Mouse (Mus musculus) forebrain, embryonic 11.5 days (tissue): ENCODE results near the gene Sall1. TPM values are rescaled to one million over a fixed set of nuclear protein-coding genes. Genes with fewer than 3 reads are reported as not detected.
A peak's percentile ranks its signal among the peaks of the same experiment; 100 is the strongest.

Experiments used
- ATAC-seq: fragments of 200-750 bp; cut with Nextera tagmentation; replicated peaks from 2 replicates; pipeline ENCODE4 v1.8.0; 2017; ENCODE audit warnings: moderate TSS enrichment; ENCODE audit not compliant: low FRiP score
- DNase-seq: peaks from one replicate; pipeline ENCODE4 v3.0.0-alpha.2; 2017; ENCODE audit warnings: low spot score
- H3K27ac ChIP-seq: fragments of 300-500 bp; sonication (generic); 2 replicates; pipeline ENCODE4 v1.5.1; 2014; ENCODE audit warnings: low read depth, low read length
- H3K27me3 ChIP-seq: fragments of 300-500 bp; sonication (generic); 2 replicates; pipeline ENCODE4 v1.6.1; 2014; ENCODE audit warnings: mild to moderate bottlenecking, low read length, mixed read lengths; ENCODE audit not compliant: control insufficient read depth, insufficient read depth
- H3K36me3 ChIP-seq: fragments of 300-500 bp; sonication (generic); 2 replicates; pipeline ENCODE4 v1.6.1; 2014; ENCODE audit warnings: mild to moderate bottlenecking, low read length, moderate library complexity, mixed read lengths; ENCODE audit not compliant: control insufficient read depth, insufficient read depth
- H3K4me1 ChIP-seq: fragments of 300-500 bp; sonication (generic); replicated peaks from 2 replicates; pipeline ENCODE4 v1.6.1; 2014; ENCODE audit warnings: low read length, mixed read lengths; ENCODE audit not compliant: control insufficient read depth, insufficient read depth
- H3K4me2 ChIP-seq: fragments of 300-500 bp; sonication (generic); 2 replicates; pipeline ENCODE4 v1.6.1; 2014; ENCODE audit warnings: low read depth, mild to moderate bottlenecking, low read length, moderate library complexity, mixed read lengths; ENCODE audit not compliant: severe bottlenecking
- H3K4me3 ChIP-seq: fragments of 300-500 bp; sonication (generic); 2 replicates; pipeline ENCODE4 v1.5.1; 2014; ENCODE audit warnings: low read depth, low read length
- H3K9ac ChIP-seq: fragments of 300-500 bp; sonication (generic); 2 replicates; pipeline ENCODE4 v1.6.1; 2014; ENCODE audit warnings: low read length
- H3K9me3 ChIP-seq: fragments of 300-500 bp; sonication (generic); 2 replicates; pipeline ENCODE4 v1.6.1; 2016; ENCODE audit warnings: low read length, mixed read lengths; ENCODE audit not compliant: control insufficient read depth
- WGBS: fragments of 180-500 bp; shearing (Covaris S2); extraction: QIAGEN DNeasy Blood & Tissue Kit; methylation state at CpG from one replicate; pipeline ENCODE4 v1.1.7; 2014; 5-methylcytosine and 5-hydroxymethylcytosine counted together
- polyA plus RNA-seq: library from polyadenylated mRNA; unstranded; fragments of >200 nt; fragmentation: Nextera tagmentation; extraction: Ambion mirVana; gene quantifications from 2 replicates; pipeline ENCODE4 v1.2.1, GENCODE M21; 2014

Gene Sall1
- polyA plus RNA-seq, 1 experiment from 2014 or later: 32.9 TPM

- Histone ChIP-seq H3K36me3 (no peaks in the 10 kb centered on the region), H3K27ac (peak overlapping the region; percentile 99), H3K27me3 (peaks cover 16% of the 10 kb centered on the region), H3K9ac (peak overlapping the region; percentile 100), H3K4me3 (peak overlapping the region; percentile 91), H3K4me2 (peak overlapping the region; percentile 75), H3K9me3 (no peaks in the 10 kb centered on the region), H3K4me1 (peaks cover 18% of the 10 kb centered on the region)
- peak; percentile 78 for DNase-seq
- under 1% methylated on average over 35 of the region's 35 CpGs for WGBS
- no peak for ATAC-seq
Measured at GRCm38 (mm10) chr8:89042118-89042460, 1.9 kb downstream of the Sall1 start.

- H3K36me3 ChIP-seq: no peaks in the 10 kb centered on the region
- H3K9ac ChIP-seq: peak overlapping the region; percentile 100
- peaks cover 11% of the 10 kb centered on the region for H3K27me3 ChIP-seq
- H3K4me3 ChIP-seq: peak overlapping the region; percentile 91
- no peaks in the 10 kb centered on the region for H3K9me3 ChIP-seq
- peak overlapping the region; percentile 75 for H3K4me2 ChIP-seq
- ATAC-seq: no peak
- H3K4me1 ChIP-seq: peaks cover 19% of the 10 kb centered on the region
- H3K27ac ChIP-seq: peak overlapping the region; percentile 99
- peak; percentile 79 for DNase-seq
- WGBS: under 1% methylated on average over 55 of the region's 55 CpGs
Measured at GRCm38 (mm10) chr8:89041421-89042117, 2.4 kb downstream of the Sall1 start.

GRCm38 (mm10) chr8:89040751-89041420, 3.1 kb downstream of the Sall1 start:
- Histone ChIP-seq H3K27me3 (peaks cover 8% of the 10 kb centered on the region; the same call in 1 of the 2 replicates), H3K36me3 (no peaks in the 10 kb centered on the region), H3K9ac (peak overlapping the region; percentile 100), H3K9me3 (no peaks in the 10 kb centered on the region), H3K27ac (peak overlapping the region; percentile 99), H3K4me2 (peak overlapping the region; percentile 75), H3K4me3 (peak overlapping the region; percentile 91), H3K4me1 (peaks cover 14% of the 10 kb centered on the region; the same call in 1 of the 2 replicates)
- DNase-seq (peak; percentile 72), ATAC-seq (no peak)
- under 1% methylated on average over 40 of the region's 40 CpGs for WGBS

- no peak for DNase-seq
- peak overlapping the region; percentile 75 for H3K4me2 ChIP-seq
- peaks cover 6% of the 10 kb centered on the region; the same call in 1 of the 2 replicates for H3K27me3 ChIP-seq
Measured at GRCm38 (mm10) chr8:89039890-89040289, 4.1 kb downstream of the Sall1 start.

GRCm38 (mm10) chr8:89038920-89039319, 5.0 kb downstream of the Sall1 start:
- H3K36me3 ChIP-seq: no peaks in the 10 kb centered on the region
- peaks cover 11% of the 10 kb centered on the region; the same call in 1 of the 2 replicates for H3K4me1 ChIP-seq
- 38% methylated on average over 4 of the region's 4 CpGs for WGBS
- H3K4me2 ChIP-seq: peak overlapping the region; percentile 75
- no peaks in the 10 kb centered on the region for H3K9me3 ChIP-seq
- H3K27me3 ChIP-seq: peaks cover 4% of the 10 kb centered on the region; the same call in 1 of the 2 replicates
- DNase-seq (no peak), ATAC-seq (no peak)
- peak overlapping the region; percentile 37; the same call in 1 of the 2 replicates for H3K9ac ChIP-seq
- H3K4me3 ChIP-seq: peak overlapping the region; percentile 91
- H3K27ac ChIP-seq: no peak overlapping the region

More at GRCm38 (mm10) chr8:89039890-89040289, 4.1 kb downstream of the Sall1 start:
- Histone ChIP-seq H3K27ac (0 out of 2 replicates have a peak overlapping the region, but pooled peaks have one; percentile 37), H3K4me3 (peak overlapping the region; percentile 91), H3K9me3 (no peaks in the 10 kb centered on the region), H3K36me3 (no peaks in the 10 kb centered on the region), H3K4me1 (peaks cover 11% of the 10 kb centered on the region; the same call in 1 of the 2 replicates), H3K9ac (peak overlapping the region; percentile 100)
- 5% methylated on average over 6 of the region's 6 CpGs for WGBS
- no peak for ATAC-seq

GRCm38 (mm10) chr8:89037536-89038236, 6.3 kb downstream of the Sall1 start:
- ATAC-seq: no peak
- WGBS: 6% methylated on average over 9 of the region's 9 CpGs

GRCm38 (mm10) chr8:89032412-89032811, 11.6 kb downstream of the Sall1 start:
- no peaks in the 10 kb centered on the region for H3K9me3 ChIP-seq
- no peak overlapping the region for H3K4me3 ChIP-seq
- no peak overlapping the region for H3K27ac ChIP-seq
- H3K4me2 ChIP-seq: no peak overlapping the region
- H3K4me1 ChIP-seq: peaks cover 3% of the 10 kb centered on the region; the same call in 1 of the 2 replicates
- WGBS: 94% methylated on average over 13 of the region's 13 CpGs
- no peaks in the 10 kb centered on the region for H3K27me3 ChIP-seq
- no peak for ATAC-seq
- H3K36me3 ChIP-seq: peaks cover 9% of the 10 kb centered on the region
- H3K9ac ChIP-seq: no peak overlapping the region
- peak; percentile 40 for DNase-seq

More at GRCm38 (mm10) chr8:89037536-89038236, 6.3 kb downstream of the Sall1 start:
- peak overlapping the region; percentile 8; the same call in 1 of the 2 replicates for H3K27ac ChIP-seq
- peak overlapping the region; percentile 28 for H3K4me3 ChIP-seq
- peaks cover 11% of the 10 kb centered on the region; the same call in 1 of the 2 replicates for H3K4me1 ChIP-seq
- H3K36me3 ChIP-seq: no peaks in the 10 kb centered on the region; the same call in 1 of the 2 replicates
- H3K27me3 ChIP-seq: no peaks in the 10 kb centered on the region
- DNase-seq: no peak
- H3K9ac ChIP-seq: peak overlapping the region; percentile 63
- peak overlapping the region; percentile 62 for H3K4me2 ChIP-seq
- no peaks in the 10 kb centered on the region for H3K9me3 ChIP-seq

- no peak for DNase-seq
- Histone ChIP-seq H3K4me3 (no peak overlapping the region), H3K9ac (no peak overlapping the region), H3K27ac (no peak overlapping the region), H3K4me2 (no peak overlapping the region), H3K4me1 (peaks cover 8% of the 10 kb centered on the region; the same call in 1 of the 2 replicates), H3K36me3 (peaks cover 9% of the 10 kb centered on the region), H3K9me3 (no peaks in the 10 kb centered on the region), H3K27me3 (no peaks in the 10 kb centered on the region; the same call in 1 of the 2 replicates)
- no peak for ATAC-seq
- WGBS: 66% methylated on average over 12 of the region's 12 CpGs
Measured at GRCm38 (mm10) chr8:89028156-89028555, 15.8 kb downstream of the Sall1 start.
